Mouse (Mus musculus) common myeloid progenitor, adult 5-6 weeks (primary cell): ENCODE results near the gene Med4. TPM values are rescaled to one million over a fixed set of nuclear protein-coding genes. Genes with fewer than 3 reads are reported as not detected.
A peak's percentile ranks its signal among the peaks of the same experiment; 100 is the strongest.

Source experiments
- ATAC-seq: replicated peaks from 2 replicates; pipeline ENCODE4 v1.8.0; 2016; ENCODE audit warnings: low read depth, mild to moderate bottlenecking, moderate TSS enrichment, inconsistent platforms; ENCODE audit not compliant: poor library complexity, severe bottlenecking
- total RNA-seq: library from RNA; stranded (forward); fragments of 200-1000, 187-1606 nt; gene quantifications from 2 replicates; pipeline ENCODE4 v1.2.3, GENCODE M21; 2017

Gene Med4
- total RNA-seq = 51.7 and 63.4 TPM in 2 replicates

DNA sequence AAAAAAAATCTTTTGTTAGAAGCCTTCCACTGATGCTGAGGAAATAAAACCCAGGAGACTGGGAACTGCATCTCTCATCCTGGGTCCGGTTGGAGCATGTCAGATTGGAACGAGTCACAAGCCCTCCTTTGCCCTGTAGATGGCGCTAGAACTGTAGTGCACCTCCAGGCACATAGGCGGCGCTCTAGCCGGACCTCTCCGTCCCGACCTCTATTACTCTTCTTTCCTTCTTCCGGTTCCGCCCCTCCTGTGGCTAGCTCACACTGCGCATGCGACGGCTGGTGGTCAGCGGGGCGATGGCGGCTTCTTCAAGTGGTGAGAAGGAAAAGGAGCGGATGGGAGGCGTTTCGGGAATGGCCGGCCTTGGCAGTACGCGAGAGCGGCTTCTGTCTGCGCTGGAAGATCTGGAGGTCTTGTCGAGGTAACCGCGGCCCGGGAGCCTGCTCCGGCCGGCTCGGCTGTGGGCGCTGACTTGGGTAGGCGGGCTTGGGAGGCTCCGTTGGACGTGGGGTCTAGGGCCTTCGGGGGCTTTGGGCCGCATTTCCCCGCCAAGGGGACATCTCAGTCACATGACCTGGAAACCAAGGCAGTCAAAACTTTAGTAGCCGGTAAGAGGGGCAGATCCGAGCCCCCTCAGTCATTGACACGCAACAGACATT lies at the start of gene Med4:
TSS of gene Med4 (plus strand) at position 261 of the 659 bp plus-strand sequence.
- peak; percentile 87 for ATAC-seq

- no peak for ATAC-seq
These were observed 49.2 kb upstream of the Med4 start for GRCm38 (mm10) chr14:73460514-73461134.

DNA sequence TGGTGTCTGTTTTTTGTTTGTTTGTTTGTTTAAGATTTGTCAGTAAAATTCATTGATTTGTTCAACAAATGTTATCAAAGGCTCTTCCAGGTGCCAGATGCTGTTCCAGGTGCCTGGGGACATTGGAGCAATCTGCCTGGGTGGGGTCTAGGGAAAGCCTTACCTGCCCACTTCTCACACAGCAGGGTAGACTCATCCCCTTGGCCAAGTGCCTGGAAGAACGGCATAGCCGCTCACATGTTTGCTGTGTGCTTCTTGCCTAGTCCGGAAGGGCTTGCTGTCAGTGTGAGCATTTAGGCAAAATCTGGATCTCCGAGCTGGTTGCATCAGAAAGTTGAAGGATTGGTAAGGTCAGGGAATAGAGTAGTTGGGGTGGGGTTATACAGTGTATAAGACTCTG lies 47.6 kb upstream of the Med4 start:
- ATAC-seq = no peak

GRCm38 (mm10) chr14:73467697-73468096 lies 42.1 kb upstream of the Med4 start:
- no peak for ATAC-seq

- ATAC-seq = no peak
These were observed 40.3 kb upstream of the Med4 start for GRCm38 (mm10) chr14:73469506-73469905.

- no peak for ATAC-seq
These were observed 39.2 kb upstream of the Med4 start for GRCm38 (mm10) chr14:73470593-73470992.

- no peak for ATAC-seq
These were observed 37.6 kb upstream of the Med4 start for GRCm38 (mm10) chr14:73472205-73472604.

GRCm38 (mm10) chr14:73473670-73474460 lies 36.0 kb upstream of the Med4 start:
- ATAC-seq = no peak

GRCm38 (mm10) chr14:73474636-73475093 lies 35.2 kb upstream of the Med4 start:
- ATAC-seq = peak; percentile 93

GRCm38 (mm10) chr14:73475506-73475905 lies 34.3 kb upstream of the Med4 start:
- ATAC-seq = no peak

- ATAC-seq = no peak
These were observed 33.4 kb upstream of the Med4 start for GRCm38 (mm10) chr14:73476361-73476934.

DNA sequence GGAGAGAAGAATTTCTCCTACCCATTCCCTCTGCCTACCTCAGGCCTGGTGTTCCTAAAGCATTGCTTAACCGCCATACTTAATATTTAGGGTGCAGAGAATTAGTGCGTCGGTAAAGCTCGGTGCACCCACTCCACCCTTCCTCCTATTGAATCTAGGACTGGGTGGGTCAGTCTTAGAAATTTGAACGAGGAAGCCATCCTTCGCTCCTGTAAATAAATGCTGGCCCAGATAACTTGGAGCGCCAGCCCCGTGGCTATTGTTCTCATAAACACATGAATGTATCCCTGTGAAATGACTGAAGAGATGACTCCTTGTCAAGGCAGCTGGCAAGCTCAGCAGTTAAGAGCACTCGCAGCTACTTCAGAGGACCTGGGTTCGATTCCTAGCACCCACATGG lies 32.7 kb upstream of the Med4 start:
- no peak for ATAC-seq

DNA sequence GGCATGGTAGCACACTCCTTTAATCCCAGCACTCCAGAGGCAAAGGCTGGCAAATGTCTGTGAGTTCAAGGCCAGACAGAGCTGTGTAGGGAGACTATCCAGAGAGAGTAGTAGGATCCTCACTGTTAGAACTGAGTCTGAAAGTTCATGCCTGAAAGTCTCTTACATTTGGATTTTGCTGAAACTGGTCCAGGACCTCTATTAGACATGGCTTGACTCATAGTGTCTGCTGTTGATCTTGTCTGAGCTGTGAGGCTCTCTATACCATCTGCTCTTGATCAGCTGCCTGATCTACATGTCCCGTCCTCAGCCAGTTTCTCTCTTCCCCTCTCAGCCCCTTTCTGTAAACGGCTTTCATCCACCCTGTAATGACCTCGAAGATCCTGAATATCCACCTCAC lies 31.5 kb upstream of the Med4 start:
- no peak for ATAC-seq

DNA sequence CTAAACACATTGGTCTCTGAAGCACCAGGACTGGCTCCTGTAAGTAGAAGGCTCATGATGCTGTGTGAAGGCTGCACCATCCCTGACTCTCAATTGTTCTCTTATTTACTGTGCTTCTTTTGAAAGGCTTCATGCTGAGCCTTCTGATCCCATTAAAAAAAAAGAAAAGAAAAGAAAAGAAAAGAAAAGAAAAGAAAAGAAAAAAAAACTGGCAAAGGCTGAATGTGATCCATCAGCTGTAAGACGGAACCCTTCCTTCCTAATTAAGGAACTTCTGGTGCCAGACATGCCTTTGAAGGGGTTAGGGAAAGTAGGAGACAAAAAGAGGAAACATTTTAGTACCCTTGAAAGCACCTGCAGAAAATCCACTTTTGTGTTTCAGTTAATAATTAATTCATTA lies 30.1 kb upstream of the Med4 start:
- ATAC-seq = no peak

- ATAC-seq = no peak
These were observed 26.2 kb upstream of the Med4 start for GRCm38 (mm10) chr14:73483516-73484229.

DNA sequence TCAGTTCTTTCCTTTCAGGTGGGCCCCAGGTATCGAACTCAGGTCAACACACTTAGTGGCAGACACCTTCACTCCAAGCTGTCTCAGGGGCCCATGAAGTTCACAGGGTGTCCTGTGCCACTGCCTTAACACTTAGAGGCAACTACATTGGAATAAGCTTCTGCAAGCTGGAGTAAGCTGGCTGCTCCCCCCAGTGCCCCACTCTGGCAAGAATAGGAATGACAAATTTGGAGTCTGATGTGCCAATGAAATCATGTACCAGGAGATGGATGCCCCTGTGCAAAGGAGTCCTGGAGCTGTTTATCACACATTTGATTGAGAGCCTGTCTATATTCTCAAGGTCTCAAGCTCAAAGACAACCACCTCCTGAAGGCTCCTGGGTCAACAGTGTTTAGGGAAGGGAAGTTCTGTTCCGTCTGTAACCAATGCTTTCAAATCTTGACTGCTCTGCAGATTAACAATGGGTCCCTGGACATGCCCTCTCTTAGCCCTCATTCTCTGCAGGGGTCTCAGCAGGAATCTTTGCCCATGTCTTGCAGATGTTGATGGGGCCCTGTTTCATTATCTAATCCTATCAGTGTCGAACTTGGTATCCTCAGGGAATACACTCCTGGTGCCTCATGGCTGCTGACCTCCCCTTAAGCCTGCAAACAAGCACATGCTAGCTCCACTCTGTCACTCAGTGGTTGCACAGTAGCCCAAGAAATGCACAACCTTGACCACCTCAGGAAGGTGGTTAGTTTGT lies 25.3 kb upstream of the Med4 start:
- ATAC-seq = no peak

- no peak for ATAC-seq
These were observed 23.2 kb upstream of the Med4 start for GRCm38 (mm10) chr14:73486641-73487040.

- no peak for ATAC-seq
These were observed 16.5 kb upstream of the Med4 start for GRCm38 (mm10) chr14:73493356-73493755.

- ATAC-seq = peak; percentile 74
These were observed 15.7 kb upstream of the Med4 start for GRCm38 (mm10) chr14:73494122-73494521.
